Comparison of ENCODE assay signal across 10 mouse cellular contexts in genomic region chr13:42565291-42566058, GRCm38 (mm10).
DNase-seq lines count a peak whose midpoint lies in the region; ATAC-seq and TF ChIP-seq lines count a peak whose summit lies in the region.
"Had no signal": no experiment of that assay in that cellular context is flagged by ENCODE, and none has a peak within 500 bp of the region (broad histone marks: within the 10 kb centered on the region; RNA-seq: fewer than 3 reads in every experiment).

No protein-coding gene starts in this region.

- H3K4me1 ChIP-seq in kidney, adult 2 months (ENCODE audit: control insufficient read depth, insufficient read depth, low read length) = no peaks in the 10 kb centered on the region
- no peaks in the 10 kb centered on the region for H3K4me1 ChIP-seq in liver, embryonic 16.5 days (ENCODE audit: control insufficient read depth, low read depth, low read length)
- H3K4me1 ChIP-seq in neural tube, embryonic 15.5 days = no peaks in the 10 kb centered on the region

- H3K4me3 ChIP-seq in kidney, adult 2 months (ENCODE audit: insufficient read depth, low read depth, low read length) = peak overlapping the region; percentile 20; the same call in 1 of the 2 replicates
- no peak overlapping the region for H3K4me3 ChIP-seq in liver, embryonic 16.5 days (ENCODE audit: low read depth, low read length)
- no peak overlapping the region for H3K4me3 ChIP-seq in neural tube, embryonic 15.5 days (replicated peaks)

- 51% methylated on average over 26 of the region's 26 CpGs for WGBS in kidney, adult 2 months
- WGBS in liver, embryonic 16.5 days (ENCODE audit: insufficient replicate concordance) = 24% methylated on average over 26 of the region's 26 CpGs
- WGBS in neural tube, embryonic 15.5 days = 81% methylated on average over 26 of the region's 26 CpGs

- H3K9ac ChIP-seq in liver, embryonic 16.5 days (ENCODE audit: low read depth, low read length) = no peak overlapping the region
- no peak overlapping the region for H3K9ac ChIP-seq in neural tube, embryonic 15.5 days (replicated peaks)

- peak; percentile 51 for ATAC-seq in liver, embryonic 16.5 days (ENCODE audit: low read depth)
- no peak for ATAC-seq in neural tube, embryonic 15.5 days (ENCODE audit: low FRiP score)
- ATAC-seq: forebrain, embryonic 14.5 days; Patski had no signal

- H3K27ac ChIP-seq in kidney, adult 2 months (ENCODE audit: insufficient read depth, low read depth, low read length) = peak overlapping the region; percentile 65; the same call in 1 of the 2 replicates
- H3K27ac ChIP-seq in liver, embryonic 16.5 days (ENCODE audit: low read length) = no peak overlapping the region
- no peak overlapping the region for H3K27ac ChIP-seq in neural tube, embryonic 15.5 days (replicated peaks)

- no peaks in the 10 kb centered on the region for H3K9me3 ChIP-seq in liver, embryonic 16.5 days (replicated peaks; ENCODE audit: control insufficient read depth, low read length)
- H3K9me3 ChIP-seq in neural tube, embryonic 15.5 days (replicated peaks) = no peaks in the 10 kb centered on the region

- no peak for TF ChIP-seq CTCF in brain, embryonic 14.5 days (IDR thresholded peaks at IDR 0.05; ENCODE audit: borderline replicate concordance, extremely low read depth, insufficient read depth, insufficient read length)
- no peak for TF ChIP-seq CTCF in kidney, adult 2 months (conservative IDR thresholded peaks at IDR 0.05; ENCODE audit: insufficient read depth, insufficient read length, low read depth, low read length)

- H3K36me3 ChIP-seq in kidney, adult 2 months (ENCODE audit: control insufficient read depth, insufficient read depth, low read length) = no peaks in the 10 kb centered on the region
- H3K36me3 ChIP-seq in liver, embryonic 16.5 days (ENCODE audit: control insufficient read depth, insufficient read depth) = no peaks in the 10 kb centered on the region
- H3K36me3 ChIP-seq in neural tube, embryonic 15.5 days = no peaks in the 10 kb centered on the region

- no peaks in the 10 kb centered on the region for H3K27me3 ChIP-seq in kidney, adult 2 months (replicated peaks; ENCODE audit: control insufficient read depth, insufficient read depth, low read length)
- H3K27me3 ChIP-seq in liver, embryonic 16.5 days (ENCODE audit: control insufficient read depth, insufficient read depth, low read depth, low read length) = no peaks in the 10 kb centered on the region
- H3K27me3 ChIP-seq in neural tube, embryonic 15.5 days (replicated peaks) = no peaks in the 10 kb centered on the region
- H3K27me3 ChIP-seq: Patski had no signal

- peak; percentile 6 for DNase-seq in brain, embryonic 14.5 days (ENCODE audit: low read depth)
- peak; percentile 31 to 52 for DNase-seq in heart, adult 18-20 months
- DNase-seq in kidney, adult 2 months = peak; percentile 63
- DNase-seq in retina, postnatal 1 day = no peak
- DNase-seq in layer of hippocampus, adult 18-20 months (ENCODE audit: low spot score in 2 of 2) = no peak
- DNase-seq: cerebellum, adult 11 months had no signal

- H3K4me2 ChIP-seq in liver, embryonic 16.5 days (ENCODE audit: low read depth, low read length) = no peak overlapping the region
- H3K4me2 ChIP-seq in neural tube, embryonic 15.5 days = no peak overlapping the region

- no peak for TF ChIP-seq POLR2A in brain, embryonic 14.5 days (IDR thresholded peaks at IDR 0.05; ENCODE audit: borderline replicate concordance, extremely low read depth, insufficient read depth, insufficient read length, poor library complexity, severe bottlenecking)
- no peak for TF ChIP-seq POLR2A in kidney, adult 2 months (IDR thresholded peaks at IDR 0.05; ENCODE audit: low read depth, low read length)

Comparison
In these comparisons a context has a peak if more than half of its experiments do, and no peak if none do; other contexts are left out.
1. DNase-seq: peak in brain, embryonic 14.5 days (single experiment), heart, adult 18-20 months (2 of 2) and kidney, adult 2 months (single experiment); none in retina, postnatal 1 day (single experiment) and layer of hippocampus, adult 18-20 months (0 of 2).